Mouse (Mus musculus) megakaryocyte, adult 5-6 weeks (primary cell): ENCODE data around the gene Gm7324. TPM values are rescaled to one million over a fixed set of nuclear protein-coding genes. Genes with fewer than 3 reads are reported as not detected.
"Not testable (repeated sequence)": the region's sequence is repeated elsewhere in the genome, so short reads cannot be mapped to it uniquely, and the experiment has no call there.

Experiments used
- ATAC-seq: 2 replicates; pipeline ENCODE4 v1.8.0; 2016; ENCODE audit warnings: mild to moderate bottlenecking, inconsistent platforms; ENCODE audit not compliant: poor library complexity, severe bottlenecking
- total RNA-seq, 2 experiments: library from RNA; stranded (forward) in 1 of 2; stranded (reverse) in 1 of 2; fragments of 153-499, 151-499 nt in 1 of 2; fragments of 221-1000, 200-1000 nt in 1 of 2; gene quantifications; 2 replicates each; pipeline versions ENCODE4 v1.2.3 to v1.2.4; 2015 to 2017

Gene Gm7324
- total RNA-seq (2015) (0.16 and 0.67 TPM in 2 replicates), total RNA-seq (2017) (3.4 and 5.7 TPM in 2 replicates)

DNA sequence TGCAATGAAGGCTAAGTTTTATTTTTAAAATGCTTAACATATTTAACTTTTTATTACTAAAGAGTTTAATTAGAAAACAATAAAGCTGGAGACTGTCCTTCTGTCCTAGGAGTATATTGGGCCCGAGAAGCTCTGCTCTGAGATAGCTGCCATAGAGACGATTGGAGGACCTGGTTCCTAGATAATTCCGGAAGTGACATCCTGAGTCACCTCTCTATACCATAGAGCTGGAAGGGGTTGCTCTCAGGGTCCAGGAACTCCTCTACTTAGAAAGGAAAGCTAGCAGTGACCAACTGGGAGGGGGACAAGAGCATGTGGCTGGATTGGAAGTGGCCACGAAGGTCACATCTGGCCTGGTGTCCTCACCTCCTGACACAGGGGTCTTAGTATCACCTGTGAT, at the start of gene Gm7324:
Gene Gm7324 (plus strand): TSS at position 208 of the 400 bp plus-strand sequence.
- ATAC-seq, result not testable (repeated sequence)

DNA sequence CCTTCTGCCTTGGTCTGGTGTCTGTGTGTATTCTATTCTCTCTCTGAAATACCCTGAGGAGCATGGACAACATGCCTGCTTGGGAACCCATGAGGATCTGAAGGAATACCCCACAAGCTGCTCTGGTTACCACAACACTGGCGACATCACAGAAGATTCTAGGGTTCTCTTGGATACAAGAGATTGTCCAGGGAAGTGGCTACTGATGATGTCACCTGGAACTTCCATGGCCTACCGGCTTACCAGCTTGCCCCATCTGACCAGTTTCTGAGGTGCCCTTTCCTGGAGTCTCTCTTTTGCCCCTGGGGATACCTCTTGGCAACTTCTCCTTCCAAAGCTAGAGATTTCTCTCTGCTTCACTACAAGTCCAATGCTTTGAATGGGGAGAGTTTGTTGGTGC, 20.5 kb upstream of the Gm7324 start, which contains the start of gene Gm8165:
Gene Gm8165 (minus strand): TSS at position 101 of the 400 bp plus-strand sequence.
- not testable (repeated sequence) for ATAC-seq

DNA sequence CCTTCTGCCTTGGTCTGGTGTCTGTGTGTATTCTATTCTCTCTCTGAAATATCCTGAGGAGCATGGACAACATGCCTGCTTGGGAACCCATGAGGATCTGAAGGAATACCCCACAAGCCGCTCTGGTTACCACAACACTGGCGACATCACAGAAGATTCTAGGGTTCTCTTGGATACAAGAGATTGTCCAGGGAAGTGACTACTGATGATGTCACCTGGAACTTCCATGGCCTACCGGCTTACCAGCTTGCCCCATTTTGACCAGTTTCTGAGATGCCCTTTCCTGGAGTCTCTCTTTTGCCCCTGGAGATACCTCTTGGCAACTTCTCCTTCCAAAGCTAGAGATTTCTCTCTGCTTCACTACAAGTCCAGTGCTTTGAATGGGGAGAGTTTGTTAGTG, 29.8 kb downstream of the Gm7324 start, which contains the start of gene Gm16506:
Gene Gm16506 (minus strand): TSS at position 101 of the 400 bp plus-strand sequence.
- ATAC-seq, result not testable (repeated sequence)

DNA sequence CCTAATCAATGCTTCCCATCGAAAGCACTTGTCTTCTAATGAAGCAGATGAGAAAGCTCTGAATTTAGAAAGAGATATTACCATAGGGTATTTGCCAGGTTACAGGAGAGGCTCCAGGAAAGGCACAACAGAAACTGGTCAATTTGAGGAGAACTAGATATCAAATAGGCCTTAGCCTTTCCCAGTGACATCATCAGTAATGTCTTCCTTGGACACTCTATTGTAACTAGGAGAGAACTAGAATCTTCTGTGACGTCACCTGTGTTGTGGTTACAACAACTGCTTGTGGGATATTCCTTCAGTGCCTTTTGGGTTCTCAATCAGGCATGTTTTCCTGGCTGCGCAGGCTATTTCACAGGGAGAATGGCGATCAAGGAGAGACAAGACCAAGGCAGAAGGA, 49.9 kb downstream of the Gm7324 start, which contains the start of gene Gm6526:
Gene Gm6526 (plus strand): TSS at position 301 of the 400 bp plus-strand sequence.
- not testable (repeated sequence) for ATAC-seq

Other genes with a start within 250 kb of the Gm7324 start
- not detected in 2 replicates for gene Gm5799, start 154.3 kb upstream of the Gm7324 start, total RNA-seq (2015)
- gene Gm5799, start 154.3 kb upstream of the Gm7324 start, total RNA-seq (2017), result not detected in 2 replicates
- gene Gm17654, start 118.7 kb upstream of the Gm7324 start, total RNA-seq (2015), result not detected in 2 replicates
- gene Gm17654, start 118.7 kb upstream of the Gm7324 start, total RNA-seq (2017), result not detected in 2 replicates
- gene Gm10375, start 89.8 kb upstream of the Gm7324 start, total RNA-seq (2015), result not detected in 2 replicates
- not detected in 2 replicates for gene Gm10375, start 89.8 kb upstream of the Gm7324 start, total RNA-seq (2017)
- not detected in 2 replicates for gene Gm8165, start 20.6 kb upstream of the Gm7324 start, total RNA-seq (2015)
- gene Gm8165, start 20.6 kb upstream of the Gm7324 start, total RNA-seq (2017), result not detected in 2 replicates
- gene Gm16506, start 29.7 kb downstream of the Gm7324 start, total RNA-seq (2015), result not detected in 2 replicates
- not detected in 2 replicates for gene Gm16506, start 29.7 kb downstream of the Gm7324 start, total RNA-seq (2017)
- gene Gm6526, start 50.0 kb downstream of the Gm7324 start, total RNA-seq (2015), result not detected in 2 replicates
- not detected in 2 replicates for gene Gm6526, start 50.0 kb downstream of the Gm7324 start, total RNA-seq (2017)
- not detected in 2 replicates for gene Gm8180, start 86.9 kb downstream of the Gm7324 start, total RNA-seq (2015)
- gene Gm8180, start 86.9 kb downstream of the Gm7324 start, total RNA-seq (2017), result not detected in 2 replicates
- 214 and 289 TPM in 2 replicates for gene Ear1, start 177.7 kb downstream of the Gm7324 start, total RNA-seq (2015)
- 277 and 344 TPM in 2 replicates for gene Ear1, start 177.7 kb downstream of the Gm7324 start, total RNA-seq (2017)
- gene Ear10, start 225.7 kb downstream of the Gm7324 start, total RNA-seq (2015), result 1.1 TPM in 1 of 2 replicates, not detected in the other
- not detected in 2 replicates for gene Ear10, start 225.7 kb downstream of the Gm7324 start, total RNA-seq (2017)
- 28.5 and 30.3 TPM in 2 replicates for gene Gm8113, start 227.6 kb downstream of the Gm7324 start, total RNA-seq (2015)
- gene Gm8113, start 227.6 kb downstream of the Gm7324 start, total RNA-seq (2017), result 24.9 and 28.7 TPM in 2 replicates